Comparison of ENCODE assay signal across 13 mouse cellular contexts in the genomic region with DNA sequence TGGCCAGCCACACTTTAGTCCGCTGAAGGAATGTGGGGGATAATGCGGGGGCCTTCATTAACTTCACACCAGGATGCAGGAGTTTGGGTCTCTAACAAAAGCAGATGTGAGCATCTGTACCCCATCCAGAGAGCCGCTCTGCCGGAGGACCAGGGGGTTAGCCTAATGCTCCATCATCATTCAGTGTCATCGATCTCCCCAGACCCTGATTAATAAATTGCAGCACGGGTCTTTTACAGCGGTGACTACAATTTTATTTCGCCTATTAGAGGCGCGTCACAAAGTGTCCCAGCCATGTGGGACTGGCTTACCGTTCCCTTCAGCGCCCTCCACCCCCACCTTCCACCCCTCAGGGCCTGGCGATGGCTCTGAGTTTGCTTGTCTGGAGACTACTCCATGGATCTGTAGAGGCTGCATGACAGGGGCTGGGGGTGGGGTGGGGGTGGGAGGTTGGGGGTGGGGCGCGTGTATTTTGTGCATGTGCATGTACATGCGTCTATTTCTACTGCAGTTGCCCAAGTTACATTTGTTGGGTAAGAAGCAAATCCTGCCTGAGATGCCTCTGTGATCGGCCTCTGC.
DNase-seq lines count a peak whose midpoint lies in the region; ATAC-seq lines count a peak whose summit lies in the region.
"Had no signal": no experiment of that assay in that cellular context is flagged by ENCODE, and none has a peak within 500 bp of the region (broad histone marks: within the 10 kb centered on the region; RNA-seq: fewer than 3 reads in every experiment).

No protein-coding gene starts in this region.

- DNase-seq in kidney, postnatal 36 days, result no peak
- peak; percentile 73 for DNase-seq in limb, embryonic 10.5 days (ENCODE audit: low spot score)
- no peak for DNase-seq in neural tube, embryonic 11.5 days (ENCODE audit: low spot score)
- no peak for DNase-seq in right cerebral cortex, adult 2 months (ENCODE audit: low spot score in 2 of 2)
- DNase-seq in left cerebral cortex, postnatal 25 days (ENCODE audit: low spot score in 2 of 2), result no peak
- no peak for DNase-seq in adrenal gland, adult (ENCODE audit: inconsistent age in 2 of 2, low spot score in 1 of 2)
- DNase-seq: cerebellum, adult 8-10 months; heart, postnatal 36 days; kidney, adult 2 months; lung, postnatal 10 days had no signal

- ATAC-seq in kidney, embryonic 16.5 days (ENCODE audit: low FRiP score, low TSS enrichment), result no peak
- no peak for ATAC-seq in forebrain, embryonic 13.5 days
- peak; percentile 60 for ATAC-seq in neural tube, embryonic 11.5 days (ENCODE audit: insufficient read depth, low FRiP score, low TSS enrichment)

- intact Hi-C loops in left cerebral cortex, postnatal 25 days (cut with DNase I), result no loop called here

- H3K9me3 ChIP-seq in kidney, embryonic 16.5 days (ENCODE audit: low read length), result no peaks in the 10 kb centered on the region
- no peaks in the 10 kb centered on the region for H3K9me3 ChIP-seq in forebrain, embryonic 13.5 days (replicated peaks)
- no peaks in the 10 kb centered on the region for H3K9me3 ChIP-seq in limb, embryonic 10.5 days (replicated peaks)
- no peaks in the 10 kb centered on the region for H3K9me3 ChIP-seq in neural tube, embryonic 11.5 days (ENCODE audit: control insufficient read depth, low read length)
- H3K9me3 ChIP-seq: heart, embryonic 10.5 days had no signal

- H3K9ac ChIP-seq in kidney, embryonic 16.5 days (replicated peaks; ENCODE audit: low read length), result no peak overlapping the region
- H3K9ac ChIP-seq in forebrain, embryonic 13.5 days, result no peak overlapping the region
- no peak overlapping the region for H3K9ac ChIP-seq in neural tube, embryonic 11.5 days (ENCODE audit: low read length)

- H3K4me1 ChIP-seq in kidney, embryonic 16.5 days (ENCODE audit: insufficient read depth, low read length), result peaks cover 14% of the 10 kb centered on the region
- peaks cover 13% of the 10 kb centered on the region for H3K4me1 ChIP-seq in forebrain, embryonic 13.5 days
- peaks cover 71% of the 10 kb centered on the region for H3K4me1 ChIP-seq in limb, embryonic 10.5 days
- peaks cover 16% of the 10 kb centered on the region for H3K4me1 ChIP-seq in neural tube, embryonic 11.5 days (ENCODE audit: control insufficient read depth, insufficient read depth, low read length)

- WGBS in kidney, embryonic 16.5 days, result 22% methylated on average over 17 of the region's 17 CpGs
- WGBS in forebrain, embryonic 13.5 days, result 21% methylated on average over 17 of the region's 17 CpGs
- 19% methylated on average over 17 of the region's 17 CpGs for WGBS in limb, embryonic 10.5 days
- WGBS in neural tube, embryonic 11.5 days, result 17% methylated on average over 17 of the region's 17 CpGs

- H3K27me3 ChIP-seq in kidney, embryonic 16.5 days (ENCODE audit: insufficient read depth, low read length), result peaks cover 11% of the 10 kb centered on the region; the same call in 1 of the 2 replicates
- H3K27me3 ChIP-seq in forebrain, embryonic 13.5 days, result peaks cover 48% of the 10 kb centered on the region
- H3K27me3 ChIP-seq in limb, embryonic 10.5 days (ENCODE audit: low read depth, poor library complexity, severe bottlenecking), result peaks cover 49% of the 10 kb centered on the region
- H3K27me3 ChIP-seq in neural tube, embryonic 11.5 days (ENCODE audit: control insufficient read depth, insufficient read depth, low read length), result peaks cover 17% of the 10 kb centered on the region

- H3K36me3 ChIP-seq in kidney, embryonic 16.5 days (ENCODE audit: insufficient read depth, low read length), result no peaks in the 10 kb centered on the region
- no peaks in the 10 kb centered on the region for H3K36me3 ChIP-seq in forebrain, embryonic 13.5 days (ENCODE audit: poor library complexity, severe bottlenecking)
- H3K36me3 ChIP-seq in limb, embryonic 10.5 days, result no peaks in the 10 kb centered on the region
- no peaks in the 10 kb centered on the region for H3K36me3 ChIP-seq in neural tube, embryonic 11.5 days (ENCODE audit: control insufficient read depth, insufficient read depth, low read length)
- H3K36me3 ChIP-seq: heart, embryonic 10.5 days had no signal

- H3K4me3 ChIP-seq in kidney, embryonic 16.5 days (ENCODE audit: low read length), result no peak overlapping the region
- H3K4me3 ChIP-seq in forebrain, embryonic 13.5 days, result no peak overlapping the region
- H3K4me3 ChIP-seq in limb, embryonic 10.5 days, result peak overlapping the region; percentile 31
- no peak overlapping the region for H3K4me3 ChIP-seq in neural tube, embryonic 11.5 days (ENCODE audit: low read depth, low read length)
- H3K4me3 ChIP-seq: heart, embryonic 10.5 days had no signal

- no peak overlapping the region for H3K27ac ChIP-seq in kidney, embryonic 16.5 days (ENCODE audit: low read length)
- H3K27ac ChIP-seq in forebrain, embryonic 13.5 days, result no peak overlapping the region
- H3K27ac ChIP-seq in limb, embryonic 10.5 days, result peak overlapping the region; percentile 75
- no peak overlapping the region for H3K27ac ChIP-seq in neural tube, embryonic 11.5 days (ENCODE audit: low read depth, low read length)
- H3K27ac ChIP-seq: heart, embryonic 10.5 days had no signal

- 0 out of 2 replicates have a peak overlapping the region, but pooled peaks have one; percentile 28 for H3K4me2 ChIP-seq in kidney, embryonic 16.5 days (replicated peaks; ENCODE audit: low read depth, low read length)
- H3K4me2 ChIP-seq in forebrain, embryonic 13.5 days, result peak overlapping the region; percentile 16
- peak overlapping the region; percentile 1; the same call in 1 of the 2 replicates for H3K4me2 ChIP-seq in neural tube, embryonic 11.5 days (ENCODE audit: low read depth)
